Mouse (Mus musculus) embryo, embryonic 10.5 days (tissue): ENCODE data around the gene Nkain4.

Experiments used
- DNase-seq: peaks from one replicate; pipeline ENCODE4 v3.0.0-alpha.2; 2015; ENCODE audit warnings: low spot score

Nkain4 gene

DNA sequence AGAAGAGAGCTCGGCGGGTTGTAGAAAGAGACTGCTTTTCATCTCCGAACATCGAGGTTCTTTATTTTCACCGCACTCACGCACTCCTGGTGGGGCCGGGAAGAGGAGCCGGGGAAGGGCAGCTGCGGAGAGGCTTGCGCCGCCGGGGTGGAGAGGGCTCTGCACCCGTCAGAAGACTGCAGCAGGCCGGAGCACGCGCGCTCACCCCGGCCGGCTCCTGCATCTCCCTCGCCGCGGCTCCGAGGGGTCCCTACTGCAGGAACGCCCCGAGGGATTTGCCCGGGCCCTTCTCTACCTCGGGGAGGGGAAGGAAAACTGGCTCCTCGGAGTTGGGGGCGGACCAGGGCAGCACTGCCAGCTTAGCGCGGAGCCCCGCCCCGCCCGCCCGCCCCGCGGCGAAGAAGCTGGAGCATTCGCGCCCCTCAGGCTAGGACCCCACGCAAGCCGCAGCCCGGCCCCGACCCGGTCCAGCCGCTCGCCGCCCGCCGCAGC is 60.9 kb downstream of the Nkain4 start:
- DNase-seq: peak; percentile 35

GRCm38 (mm10) chr2:180892841-180893521 is 61.5 kb downstream of the Nkain4 start:
- peak; percentile 71 for DNase-seq

DNA sequence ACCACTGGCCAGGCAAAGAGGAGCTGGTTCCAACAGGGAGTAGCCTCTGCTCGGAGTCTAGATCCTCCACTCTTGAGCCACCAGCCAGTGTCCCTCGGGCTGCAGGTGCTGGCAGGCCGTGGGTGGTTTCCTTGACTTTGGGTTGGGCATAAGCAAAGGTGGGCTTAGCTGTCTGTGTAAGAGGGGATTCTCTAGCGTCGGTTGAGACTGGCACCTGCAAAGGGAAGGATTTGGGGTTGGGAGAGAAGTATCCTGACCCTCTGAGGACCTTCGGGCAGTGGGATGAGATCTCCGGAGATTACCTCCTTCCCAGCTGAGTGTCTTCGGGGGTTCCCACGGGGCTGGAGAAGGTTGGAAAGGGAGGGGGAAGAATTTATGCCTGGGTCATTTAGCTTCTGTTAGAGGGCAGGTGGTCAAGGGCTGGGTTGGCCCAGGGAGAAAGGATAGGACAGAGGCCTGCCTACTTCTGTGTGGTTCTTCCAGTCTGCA is 62.6 kb downstream of the Nkain4 start:
- peak; percentile 52 for DNase-seq

DNA sequence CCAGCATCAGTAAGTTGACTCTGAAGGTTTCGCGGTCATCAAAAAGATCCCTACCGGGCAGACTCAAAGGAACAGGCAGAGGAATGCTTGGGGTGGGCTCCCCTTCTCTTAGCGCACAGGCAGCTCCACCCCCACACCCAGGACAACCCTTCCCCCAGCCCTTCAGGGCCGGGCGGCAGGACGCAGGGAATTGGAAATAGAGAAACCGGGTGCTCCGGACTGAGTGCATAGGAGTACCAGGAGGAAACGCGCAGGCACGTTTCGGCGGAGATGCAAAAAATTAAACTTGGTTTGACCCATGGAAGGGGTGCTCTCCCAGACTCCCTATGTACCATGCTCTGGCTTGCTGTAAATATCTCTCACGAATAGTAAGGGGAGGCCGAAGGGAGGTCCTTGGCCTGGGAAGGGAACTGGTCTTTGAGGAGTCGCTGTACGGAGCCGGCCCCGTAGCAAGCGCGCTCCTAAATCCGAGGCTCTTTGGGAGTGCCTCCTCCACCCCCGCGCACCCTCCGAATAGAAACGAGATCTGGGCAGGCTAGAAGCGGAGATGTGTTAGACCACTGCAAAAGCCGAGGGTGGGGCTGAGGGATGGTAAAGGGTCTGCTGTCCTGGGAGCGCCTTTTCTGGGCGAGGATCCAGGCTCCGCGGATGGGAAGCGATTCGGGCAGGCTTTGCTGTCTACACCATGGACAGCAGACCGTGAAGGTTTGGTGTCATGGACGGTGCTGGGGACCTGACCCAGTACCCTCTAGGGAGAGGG is 63.2 kb downstream of the Nkain4 start:
- DNase-seq: peak; percentile 60

DNA sequence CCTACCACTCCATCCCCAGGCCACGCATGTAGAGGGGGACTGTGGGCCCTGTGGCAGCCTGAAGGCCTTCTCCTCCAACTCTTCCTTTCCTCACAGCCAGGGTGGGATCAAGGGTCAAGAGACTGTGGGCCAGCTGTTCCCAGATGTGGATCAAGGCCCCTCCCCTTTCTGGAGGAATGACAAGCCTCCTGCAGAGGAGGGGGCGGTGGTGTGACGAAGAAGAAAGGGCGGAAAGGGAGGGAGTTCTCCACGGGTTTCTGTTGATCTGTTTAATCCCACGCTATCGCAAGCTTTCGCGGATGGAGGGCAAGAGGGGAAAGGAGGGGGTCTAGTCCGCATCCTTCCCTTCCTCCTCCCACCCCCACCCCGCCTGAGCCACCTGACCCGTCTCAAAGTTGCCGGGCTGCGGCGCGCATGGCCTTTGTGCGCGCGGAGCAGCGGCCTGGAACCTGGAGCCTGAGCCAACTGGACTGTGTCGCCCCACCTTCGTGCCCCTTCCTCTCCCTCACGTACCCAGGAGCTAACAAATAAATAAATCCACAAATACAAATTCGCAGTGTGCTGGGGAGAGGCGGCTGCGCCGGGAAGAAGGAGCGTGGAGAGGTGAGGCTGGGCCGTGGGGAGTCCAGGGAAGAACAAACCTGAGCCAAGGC is 64.0 kb downstream of the Nkain4 start:
- peak; percentile 80 for DNase-seq

DNA sequence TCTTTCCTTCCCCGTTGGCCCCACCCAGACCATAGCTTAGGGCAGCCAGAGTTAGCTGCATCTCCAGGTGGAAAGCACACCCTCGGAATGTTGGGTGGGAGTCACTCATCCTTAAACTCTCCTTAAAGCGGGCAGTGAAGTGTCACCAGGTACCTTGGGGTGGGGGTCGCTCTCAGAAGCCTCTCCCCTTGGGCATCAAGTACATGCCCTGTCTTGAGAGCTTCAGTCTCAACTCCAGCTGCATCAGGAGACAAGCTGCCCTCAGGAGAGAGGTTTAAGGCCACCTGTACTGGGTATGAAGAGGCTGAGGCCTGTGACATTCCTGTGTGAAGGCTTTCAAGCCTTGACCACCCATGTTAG is 64.6 kb downstream of the Nkain4 start:
- no peak for DNase-seq

DNA sequence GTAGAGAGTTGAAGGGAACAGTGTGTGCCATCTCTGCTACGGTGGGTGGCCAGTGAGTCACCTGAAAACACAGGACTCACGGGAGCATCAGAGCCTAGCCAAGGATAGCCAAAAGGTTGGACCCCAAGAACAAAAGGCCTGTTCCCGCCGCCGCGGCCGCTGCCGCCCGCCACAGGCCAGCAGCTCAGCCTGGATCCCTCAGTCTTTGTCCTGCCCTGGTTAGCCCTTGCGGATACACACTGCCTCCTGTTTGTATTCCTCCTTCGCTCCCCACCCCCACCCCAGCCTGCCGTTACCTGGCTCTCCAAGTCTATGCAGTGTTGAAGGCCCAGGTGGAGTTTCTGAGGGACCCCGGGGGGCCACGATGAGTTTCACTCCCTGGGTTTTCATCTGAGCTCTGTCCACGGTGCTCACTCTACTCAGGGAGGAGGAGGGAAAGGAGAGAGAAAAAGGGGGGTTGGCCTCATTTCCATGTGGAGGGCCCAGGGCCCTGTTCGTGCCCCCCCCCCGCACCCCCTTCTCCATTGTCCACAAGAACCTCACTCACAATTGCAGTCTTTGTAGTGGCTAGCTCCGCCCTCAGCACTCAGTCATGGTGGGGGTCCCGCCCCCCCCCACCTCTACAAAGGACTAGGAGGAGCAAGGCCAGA is 65.1 kb downstream of the Nkain4 start:
- DNase-seq: peak; percentile 73

- DNase-seq: no peak
Measured at GRCm38 (mm10) chr2:180885270-180885669, 69.2 kb downstream of the Nkain4 start.
